Mouse (Mus musculus): ENCODE data around the gene Cabp7. TPM values are rescaled to one million over a fixed set of nuclear protein-coding genes. Genes with fewer than 3 reads are reported as not detected.

Cabp7 gene
- total RNA-seq, 2 experiments from 2014 or later, result 5.8 to 14.4 TPM

GRCm38 (mm10) chr11:4754867-4755266, 8.3 kb upstream of the Cabp7 start:
- intact Hi-C loops (cut with DNase I), result loop anchor here (10.0 kb wide), 1 partner anchor 70 kb away; no protein-coding TSS in a partner anchor
- no peak for DNase-seq (ENCODE audit: low spot score in 2 of 2)

- no peak for DNase-seq (ENCODE audit: low spot score in 2 of 2)
- intact Hi-C loops (cut with DNase I), result loop anchor here (10.0 kb wide), 1 partner anchor 71 kb away; no protein-coding TSS in a partner anchor
Observed at GRCm38 (mm10) chr11:4754036-4754435, 7.5 kb upstream of the Cabp7 start.

- intact Hi-C loops (cut with DNase I), result loop anchor here (10.0 kb wide), 1 partner anchor 72 kb away; no protein-coding TSS in a partner anchor
- no peak for DNase-seq (ENCODE audit: low spot score in 2 of 2)
Observed at GRCm38 (mm10) chr11:4752836-4753235, 6.3 kb upstream of the Cabp7 start.

- DNase-seq (ENCODE audit: low spot score in 2 of 2), result no peak
- intact Hi-C loops (cut with DNase I), result loop anchor here (10.0 kb wide), 1 partner anchor 75 kb away; no protein-coding TSS in a partner anchor
Observed at GRCm38 (mm10) chr11:4750263-4750662, 3.7 kb upstream of the Cabp7 start.

GRCm38 (mm10) chr11:4747285-4747684, 707 bp upstream of the Cabp7 start:
- no peak for DNase-seq (ENCODE audit: low spot score in 2 of 2)
- intact Hi-C loops (cut with DNase I), result no loop called here

GRCm38 (mm10) chr11:4745969-4746368, 609 bp downstream of the Cabp7 start:
- no peak for DNase-seq (ENCODE audit: low spot score in 2 of 2)
- intact Hi-C loops (cut with DNase I), result no loop called here

- no peak for DNase-seq (ENCODE audit: low spot score in 2 of 2)
- intact Hi-C loops (cut with DNase I), result no loop called here
Observed at GRCm38 (mm10) chr11:4744691-4745090, 1.9 kb downstream of the Cabp7 start.

GRCm38 (mm10) chr11:4740785-4741184, 5.8 kb downstream of the Cabp7 start:
- no peak for DNase-seq (ENCODE audit: low spot score in 2 of 2)
- intact Hi-C loops (cut with DNase I), result no loop called here

- no peak for DNase-seq (ENCODE audit: low spot score in 2 of 2)
- intact Hi-C loops (cut with DNase I), result no loop called here
Observed at GRCm38 (mm10) chr11:4738719-4739118, 7.9 kb downstream of the Cabp7 start.

GRCm38 (mm10) chr11:4737682-4738081, 8.9 kb downstream of the Cabp7 start:
- intact Hi-C loops (cut with DNase I), result no loop called here
- no peak for DNase-seq (ENCODE audit: low spot score in 2 of 2)

GRCm38 (mm10) chr11:4736355-4736754, 10.2 kb downstream of the Cabp7 start:
- intact Hi-C loops (cut with DNase I), result no loop called here
- DNase-seq (ENCODE audit: low spot score in 2 of 2), result no peak

- no peak for DNase-seq (ENCODE audit: low spot score in 2 of 2)
- intact Hi-C loops (cut with DNase I), result no loop called here
Observed at GRCm38 (mm10) chr11:4734179-4734578, 12.4 kb downstream of the Cabp7 start.

- intact Hi-C loops (cut with DNase I), result no loop called here
- DNase-seq (ENCODE audit: low spot score in 2 of 2), result no peak
Observed at GRCm38 (mm10) chr11:4731781-4732180, 14.8 kb downstream of the Cabp7 start.

- no peak for DNase-seq (ENCODE audit: low spot score in 2 of 2)
- intact Hi-C loops (cut with DNase I), result no loop called here
Observed at GRCm38 (mm10) chr11:4730913-4731312, 15.7 kb downstream of the Cabp7 start.

GRCm38 (mm10) chr11:4730096-4730495, 16.5 kb downstream of the Cabp7 start:
- no peak for DNase-seq (ENCODE audit: low spot score in 2 of 2)
- intact Hi-C loops (cut with DNase I), result no loop called here

GRCm38 (mm10) chr11:4729603-4730002, 17.0 kb downstream of the Cabp7 start:
- intact Hi-C loops (cut with DNase I), result no loop called here
- no peak for DNase-seq (ENCODE audit: low spot score in 2 of 2)

- intact Hi-C loops (cut with DNase I), result no loop called here
Observed at GRCm38 (mm10) chr11:4721728-4722127, 24.9 kb downstream of the Cabp7 start.

GRCm38 (mm10) chr11:4720900-4721580, 25.5 kb downstream of the Cabp7 start:
- intact Hi-C loops (cut with DNase I), result no loop called here
- peak in 1 of 2 experiments; percentile 44 for DNase-seq (ENCODE audit: low spot score in 2 of 2)

More at GRCm38 (mm10) chr11:4721728-4722127, 24.9 kb downstream of the Cabp7 start:
- no peak for DNase-seq (ENCODE audit: low spot score in 2 of 2)

GRCm38 (mm10) chr11:4720393-4720792, 26.2 kb downstream of the Cabp7 start:
- DNase-seq (ENCODE audit: low spot score in 2 of 2), result no peak
- intact Hi-C loops (cut with DNase I), result no loop called here

- no peak for DNase-seq (ENCODE audit: low spot score in 2 of 2)
- intact Hi-C loops (cut with DNase I), result no loop called here
Observed at GRCm38 (mm10) chr11:4719961-4720360, 26.6 kb downstream of the Cabp7 start.

GRCm38 (mm10) chr11:4718548-4718947, 28.0 kb downstream of the Cabp7 start:
- intact Hi-C loops (cut with DNase I), result no loop called here

More at GRCm38 (mm10) chr11:4718548-4718947, 28.0 kb downstream of the Cabp7 start:
- no peak for DNase-seq (ENCODE audit: low spot score in 2 of 2)

Data from left cerebral cortex, postnatal 14 days (tissue).